Mouse (Mus musculus) liver, adult 2 months (tissue): ENCODE measurements around the gene Resp18.

Experiments used
- CTCF ChIP-seq: fragments of 200-500 bp; IDR thresholded peaks from 2 replicates; pipeline ENCODE4 v1.5.1; 2011; ENCODE audit warnings: low read depth, low read length, control low read depth
- POLR2A ChIP-seq: fragments of 200-500 bp; IDR thresholded peaks from 2 replicates; pipeline ENCODE4 v1.6.1; 2011; ENCODE audit warnings: low read length, control low read depth; ENCODE audit not compliant: insufficient read depth; ENCODE audit errors: extremely low read depth

- no peak for TF ChIP-seq CTCF
- TF ChIP-seq POLR2A: no peak
Observed at GRCm38 (mm10) chr1:75284911-75285310, 6.7 kb upstream of the Resp18 start.
